Mouse (Mus musculus): ENCODE measurements around the gene Ecsit.

DNA sequence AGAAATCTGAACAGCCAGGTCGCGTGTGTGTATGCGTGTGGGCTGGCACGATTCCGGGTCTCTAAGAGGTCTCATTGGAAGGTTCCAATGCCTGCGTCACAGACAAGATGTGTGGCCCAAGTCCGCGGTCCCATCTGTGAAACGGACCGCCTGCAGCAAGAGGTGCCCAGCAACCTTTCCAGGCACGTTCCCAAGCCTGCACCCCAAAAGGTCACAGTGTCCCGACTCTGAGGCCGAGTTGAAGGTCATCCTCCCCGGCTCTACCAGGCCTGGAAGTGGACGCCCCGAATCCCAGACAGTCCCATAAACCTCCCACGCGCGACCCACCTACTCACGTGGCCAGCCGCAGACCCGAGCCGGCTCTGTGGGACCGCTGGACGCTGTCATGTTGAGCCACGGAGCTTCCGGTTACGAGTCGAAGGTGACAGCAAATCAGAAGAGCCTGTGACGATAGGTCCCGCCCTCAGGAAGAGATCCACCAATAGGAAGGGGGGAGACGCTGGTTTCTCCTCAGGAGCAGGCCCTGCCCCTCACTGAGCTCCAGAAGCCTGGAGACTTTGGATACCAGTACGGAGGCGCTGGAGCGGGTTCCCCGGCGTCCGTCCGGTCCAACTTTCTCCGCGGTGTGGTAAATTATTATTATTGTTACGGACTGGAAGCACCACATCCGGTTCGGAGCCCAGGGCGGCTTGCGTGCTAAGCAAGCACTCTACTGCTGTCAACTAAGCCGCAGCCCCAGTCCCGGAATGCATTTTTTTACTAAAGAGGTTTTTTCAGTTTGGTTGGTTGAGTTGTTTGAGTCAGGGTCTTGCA, at the start of gene Ecsit:
- TF ChIP-seq CTCF (IDR thresholded peaks at IDR 0.05; ENCODE audit: low read depth) (0 out of 2 replicates have a peak, but pooled peaks have one; percentile 1), EP300 (optimal IDR thresholded peaks at IDR 0.05) (no peak)
